Mouse (Mus musculus): ENCODE data around the gene Prkag2. TPM values are rescaled to one million over a fixed set of nuclear protein-coding genes. Genes with fewer than 3 reads are reported as not detected.

Gene Prkag2
- polyA plus RNA-seq, 1 experiment: 6.2 TPM

GRCm38 (mm10) chr5:24950891-24951574 lies 149.4 kb downstream of the Prkag2 start:
- H3K27me3 ChIP-seq (ENCODE audit: control insufficient read depth, insufficient read depth, insufficient read length): peaks cover 59% of the 10 kb centered on the region
- H3ac ChIP-seq (ENCODE audit: control insufficient read depth, insufficient read length, low read depth): no peak overlapping the region
- no peaks in the 10 kb centered on the region for H3K79me3 ChIP-seq (ENCODE audit: low read depth)
- H3K36me3 ChIP-seq (ENCODE audit: control insufficient read depth, insufficient read depth): no peaks in the 10 kb centered on the region
- H3K4me3 ChIP-seq (ENCODE audit: insufficient read depth, poor library complexity, severe bottlenecking): no peak overlapping the region
- no peaks in the 10 kb centered on the region for H3K79me2 ChIP-seq (ENCODE audit: control insufficient read depth, insufficient read depth)
- TF ChIP-seq USF1 (IDR thresholded peaks at IDR 0.05; ENCODE audit: low read depth) (no peak), MYOD1 (IDR thresholded peaks at IDR 0.05; ENCODE audit: control insufficient read depth, insufficient read length, low read depth) (no peak), MAX (IDR thresholded peaks at IDR 0.05) (no peak)

GRCm38 (mm10) chr5:24950039-24950438 lies 150.4 kb downstream of the Prkag2 start:
- Histone ChIP-seq H3K4me3 (ENCODE audit: insufficient read depth, poor library complexity, severe bottlenecking) (no peak overlapping the region), H3K79me2 (ENCODE audit: control insufficient read depth, insufficient read depth) (no peaks in the 10 kb centered on the region), H3K27me3 (ENCODE audit: control insufficient read depth, insufficient read depth, insufficient read length) (peaks cover 59% of the 10 kb centered on the region), H3K79me3 (ENCODE audit: low read depth) (no peaks in the 10 kb centered on the region), H3K36me3 (ENCODE audit: control insufficient read depth, insufficient read depth) (no peaks in the 10 kb centered on the region), H3ac (ENCODE audit: control insufficient read depth, insufficient read length, low read depth) (no peak overlapping the region)
- TF ChIP-seq MYOG (IDR thresholded peaks at IDR 0.05; ENCODE audit: control insufficient read depth, extremely low read depth, insufficient read length) (no peak), MYOD1 (IDR thresholded peaks at IDR 0.05; ENCODE audit: control insufficient read depth, insufficient read length, low read depth) (no peak), CEBPB (IDR thresholded peaks at IDR 0.05; ENCODE audit: low read depth) (no peak), FOSL1 (IDR thresholded peaks at IDR 0.05; ENCODE audit: insufficient read depth, low read length, poor library complexity, severe bottlenecking) (no peak), MAX (IDR thresholded peaks at IDR 0.05) (no peak), CTCF (IDR thresholded peaks at IDR 0.05; ENCODE audit: control insufficient read depth, insufficient read depth, insufficient read length) (no peak), USF1 (IDR thresholded peaks at IDR 0.05; ENCODE audit: low read depth) (no peak)

- no peaks in the 10 kb centered on the region for H3K36me3 ChIP-seq (ENCODE audit: control insufficient read depth, insufficient read depth)
- peak; percentile 84 for TF ChIP-seq FOSL1 (IDR thresholded peaks at IDR 0.05; ENCODE audit: insufficient read depth, low read length, poor library complexity, severe bottlenecking)
- no peak for TF ChIP-seq MYOD1 (IDR thresholded peaks at IDR 0.05; ENCODE audit: control insufficient read depth, insufficient read length, low read depth)
- H3ac ChIP-seq (ENCODE audit: control insufficient read depth, insufficient read length, low read depth): peak overlapping the region; percentile 35
- H3K4me3 ChIP-seq (ENCODE audit: insufficient read depth, poor library complexity, severe bottlenecking): no peak overlapping the region
- no peaks in the 10 kb centered on the region for H3K79me2 ChIP-seq (ENCODE audit: control insufficient read depth, insufficient read depth)
- no peaks in the 10 kb centered on the region for H3K79me3 ChIP-seq (ENCODE audit: low read depth)
- no peaks in the 10 kb centered on the region for H3K27me3 ChIP-seq (ENCODE audit: control insufficient read depth, insufficient read depth, insufficient read length)
These were observed 162.2 kb downstream of the Prkag2 start for GRCm38 (mm10) chr5:24938046-24938822.

GRCm38 (mm10) chr5:24936451-24936850 lies 164.0 kb downstream of the Prkag2 start:
- no peaks in the 10 kb centered on the region for H3K36me3 ChIP-seq (ENCODE audit: control insufficient read depth, insufficient read depth)
- no peak for TF ChIP-seq USF1 (IDR thresholded peaks at IDR 0.05; ENCODE audit: low read depth)
- no peak for TF ChIP-seq MYOG (IDR thresholded peaks at IDR 0.05; ENCODE audit: control insufficient read depth, extremely low read depth, insufficient read length)
- no peak for TF ChIP-seq CEBPB (IDR thresholded peaks at IDR 0.05; ENCODE audit: low read depth)
- no peak for TF ChIP-seq MYOD1 (IDR thresholded peaks at IDR 0.05; ENCODE audit: control insufficient read depth, insufficient read length, low read depth)
- no peak for TF ChIP-seq CTCF (IDR thresholded peaks at IDR 0.05; ENCODE audit: control insufficient read depth, insufficient read depth, insufficient read length)
- TF ChIP-seq FOSL1 (IDR thresholded peaks at IDR 0.05; ENCODE audit: insufficient read depth, low read length, poor library complexity, severe bottlenecking): no peak
- TF ChIP-seq MAX (IDR thresholded peaks at IDR 0.05): no peak
- H3ac ChIP-seq (ENCODE audit: control insufficient read depth, insufficient read length, low read depth): no peak overlapping the region
- H3K4me3 ChIP-seq (ENCODE audit: insufficient read depth, poor library complexity, severe bottlenecking): no peak overlapping the region
- H3K27me3 ChIP-seq (ENCODE audit: control insufficient read depth, insufficient read depth, insufficient read length): peaks cover 2% of the 10 kb centered on the region
- no peaks in the 10 kb centered on the region for H3K79me3 ChIP-seq (ENCODE audit: low read depth)
- H3K79me2 ChIP-seq (ENCODE audit: control insufficient read depth, insufficient read depth): no peaks in the 10 kb centered on the region

- Histone ChIP-seq H3K27me3 (ENCODE audit: control insufficient read depth, insufficient read depth, insufficient read length) (peaks cover 3% of the 10 kb centered on the region), H3K4me3 (ENCODE audit: insufficient read depth, poor library complexity, severe bottlenecking) (no peak overlapping the region), H3K79me3 (ENCODE audit: low read depth) (no peaks in the 10 kb centered on the region), H3K36me3 (ENCODE audit: control insufficient read depth, insufficient read depth) (no peaks in the 10 kb centered on the region), H3K79me2 (ENCODE audit: control insufficient read depth, insufficient read depth) (no peaks in the 10 kb centered on the region), H3ac (ENCODE audit: control insufficient read depth, insufficient read length, low read depth) (no peak overlapping the region)
- TF ChIP-seq MAX (IDR thresholded peaks at IDR 0.05) (no peak), USF1 (IDR thresholded peaks at IDR 0.05; ENCODE audit: low read depth) (no peak), CEBPB (IDR thresholded peaks at IDR 0.05; ENCODE audit: low read depth) (no peak), CTCF (IDR thresholded peaks at IDR 0.05; ENCODE audit: control insufficient read depth, insufficient read depth, insufficient read length) (no peak)
These were observed 165.0 kb downstream of the Prkag2 start for GRCm38 (mm10) chr5:24935446-24935845.

GRCm38 (mm10) chr5:24933760-24934159 lies 166.7 kb downstream of the Prkag2 start:
- Histone ChIP-seq H3K79me2 (ENCODE audit: control insufficient read depth, insufficient read depth) (no peaks in the 10 kb centered on the region), H3K79me3 (ENCODE audit: low read depth) (no peaks in the 10 kb centered on the region), H3K36me3 (ENCODE audit: control insufficient read depth, insufficient read depth) (no peaks in the 10 kb centered on the region), H3K4me3 (ENCODE audit: insufficient read depth, poor library complexity, severe bottlenecking) (no peak overlapping the region), H3K27me3 (ENCODE audit: control insufficient read depth, insufficient read depth, insufficient read length) (peaks cover 6% of the 10 kb centered on the region), H3ac (ENCODE audit: control insufficient read depth, insufficient read length, low read depth) (no peak overlapping the region)
- TF ChIP-seq CTCF (IDR thresholded peaks at IDR 0.05; ENCODE audit: control insufficient read depth, insufficient read depth, insufficient read length) (no peak), FOSL1 (IDR thresholded peaks at IDR 0.05; ENCODE audit: insufficient read depth, low read length, poor library complexity, severe bottlenecking) (no peak), MYOG (IDR thresholded peaks at IDR 0.05; ENCODE audit: control insufficient read depth, extremely low read depth, insufficient read length) (no peak), MYOD1 (IDR thresholded peaks at IDR 0.05; ENCODE audit: control insufficient read depth, insufficient read length, low read depth) (no peak), USF1 (IDR thresholded peaks at IDR 0.05; ENCODE audit: low read depth) (no peak), MAX (IDR thresholded peaks at IDR 0.05) (no peak), CEBPB (IDR thresholded peaks at IDR 0.05; ENCODE audit: low read depth) (no peak)
